Mouse (Mus musculus) central nervous system, embryonic 11.5 days (tissue): Measurements from ENCODE around the gene Cyth4. TPM values are rescaled to one million over a fixed set of nuclear protein-coding genes. Genes with fewer than 3 reads are reported as not detected.

Source experiments
- polyA plus RNA-seq: library from polyadenylated mRNA; depleted of rRNA; stranded (reverse); fragments of >200 nt; gene quantifications from 2 replicates; pipeline ENCODE4 v1.2.3, GENCODE M21; 2012; rRNA removed

The Cyth4 gene
- 4.4 and 5.4 TPM in 2 replicates for polyA plus RNA-seq

GRCm38 (mm10) chr15:78596914-78597313 lies at the start of gene Cyth4:
Cyth4 (plus strand) TSS chr15:78597047.

DNA sequence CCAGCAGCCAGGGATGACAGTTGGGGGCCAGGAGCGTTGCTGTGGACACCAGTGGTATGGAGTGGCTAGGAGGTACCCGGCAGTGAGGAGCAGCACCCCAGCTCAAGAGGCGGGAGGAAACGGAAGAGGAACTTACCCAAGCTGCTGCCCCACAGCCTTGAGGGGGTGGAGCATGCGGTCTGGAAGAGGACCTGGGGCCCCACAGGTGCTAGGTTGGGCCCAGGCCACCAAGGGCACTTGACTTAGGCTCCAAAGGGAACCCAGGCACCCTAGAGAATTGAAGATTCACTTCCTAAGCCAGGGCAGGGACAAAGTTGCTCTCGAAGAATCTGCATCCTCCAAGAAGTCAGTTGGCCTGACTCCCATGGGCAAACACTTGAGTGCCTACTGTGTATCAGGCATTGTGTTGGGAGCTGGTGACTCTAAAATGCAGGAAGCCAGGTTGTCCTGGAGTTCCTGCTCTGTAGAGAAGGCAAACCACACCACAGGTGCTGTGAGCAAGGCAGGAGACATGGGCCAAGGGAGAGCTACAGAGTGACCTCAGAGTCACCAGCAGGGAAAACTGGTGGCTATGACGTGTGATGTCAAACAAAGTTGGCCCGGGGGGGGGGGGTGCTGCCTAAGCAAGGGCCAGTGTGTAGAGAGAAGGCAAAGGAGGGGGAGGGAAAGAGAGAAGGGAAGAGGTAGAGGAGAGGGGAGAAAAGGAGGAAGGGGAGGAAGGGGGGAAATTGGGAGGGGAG lies 24.0 kb upstream of the Cyth4 start, which contains the start of gene Rac2:
TSS of gene Rac2 (minus strand) at position 126 of the 740 bp plus-strand sequence.

Other genes starting within 250 kb of the Cyth4 start
- 0.07 TPM in 1 of 2 replicates, not detected in the other for gene Tex33, start 201.1 kb upstream of the Cyth4 start, polyA plus RNA-seq
- 8.8 and 9.3 TPM in 2 replicates for gene Tst, start 191.1 kb upstream of the Cyth4 start, polyA plus RNA-seq
- gene Mpst, start 190.6 kb upstream of the Cyth4 start, polyA plus RNA-seq = 39.8 and 53.5 TPM in 2 replicates
- 119 and 137 TPM in 2 replicates for gene Kctd17, start 168.5 kb upstream of the Cyth4 start, polyA plus RNA-seq
- gene Tmprss6, start 128.4 kb upstream of the Cyth4 start, polyA plus RNA-seq = 0.27 and 0.84 TPM in 2 replicates
- 0.04 and 0.07 TPM in 2 replicates for gene Il2rb, start 101.8 kb upstream of the Cyth4 start, polyA plus RNA-seq
- gene C1qtnf6, start 65.6 kb upstream of the Cyth4 start, polyA plus RNA-seq = 9.8 and 20.4 TPM in 2 replicates
- gene Sstr3, start 52.4 kb upstream of the Cyth4 start, polyA plus RNA-seq = 0.14 and 0.16 TPM in 2 replicates
- gene Rac2, start 24.3 kb upstream of the Cyth4 start, polyA plus RNA-seq = 9.5 and 42.8 TPM in 2 replicates
- 0.57 and 0.95 TPM in 2 replicates for gene Elfn2, start 121.7 kb downstream of the Cyth4 start, polyA plus RNA-seq
- gene Mfng, start 176.4 kb downstream of the Cyth4 start, polyA plus RNA-seq = 54.4 and 79.1 TPM in 2 replicates
- 3.7 and 4.6 TPM in 2 replicates for gene Card10, start 206.0 kb downstream of the Cyth4 start, polyA plus RNA-seq
- gene Cdc42ep1, start 245.6 kb downstream of the Cyth4 start, polyA plus RNA-seq = 8.0 and 14.8 TPM in 2 replicates